Mouse (Mus musculus): ENCODE data around the gene Gm765. TPM values are rescaled to one million over a fixed set of nuclear protein-coding genes. Genes with fewer than 3 reads are reported as not detected.

Gm765 gene
- polyA plus RNA-seq (2012; rRNA removed): 0.09 TPM in 1 of 2 replicates, not detected in the other

DNA sequence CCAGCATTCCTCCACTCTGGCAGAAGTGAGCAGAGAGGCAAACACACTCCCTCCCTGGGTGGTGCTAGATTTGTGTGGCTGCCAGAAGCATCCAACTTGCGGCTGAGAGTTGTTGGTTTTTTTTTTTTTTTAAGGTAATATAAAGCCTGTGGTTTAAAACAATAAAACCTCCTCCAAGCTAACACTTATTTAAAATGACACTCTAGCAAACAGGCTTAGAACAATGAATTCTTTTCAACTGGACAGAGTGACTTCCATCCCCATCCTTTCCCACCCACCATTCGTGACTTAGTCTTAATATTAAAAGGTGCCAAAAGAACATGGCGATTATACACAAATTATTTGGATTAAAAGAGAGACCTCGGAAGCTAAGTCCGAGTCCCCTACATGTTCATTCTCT is at the start of gene Gm765:
Gm765 (minus strand) TSS at position 101 of the 400 bp plus-strand sequence.
- Histone ChIP-seq H3K4me1 (ENCODE audit: control insufficient read depth, insufficient read depth, low read length) (no peaks in the 10 kb centered on the region), H3K4me3 (ENCODE audit: control insufficient read depth, low read depth, low read length) (no peak within 1 kb of the TSS), H3K27ac (ENCODE audit: control insufficient read depth, insufficient read depth, low read depth, low read length) (no peak within 1 kb of the TSS), H3K36me3 (ENCODE audit: control insufficient read depth, insufficient read depth, low read length) (no peaks in the 10 kb centered on the region), H3K27me3 (ENCODE audit: control insufficient read depth, insufficient read depth, low read length) (no peaks in the 10 kb centered on the region)
- TF ChIP-seq POLR2A (IDR thresholded peaks at IDR 0.05; ENCODE audit: control insufficient read depth, low read depth, low read length) (no peak), CTCF (IDR thresholded peaks at IDR 0.05; ENCODE audit: control insufficient read depth, insufficient read depth, insufficient replicate concordance, low read depth, low read length) (no peak)

DNA sequence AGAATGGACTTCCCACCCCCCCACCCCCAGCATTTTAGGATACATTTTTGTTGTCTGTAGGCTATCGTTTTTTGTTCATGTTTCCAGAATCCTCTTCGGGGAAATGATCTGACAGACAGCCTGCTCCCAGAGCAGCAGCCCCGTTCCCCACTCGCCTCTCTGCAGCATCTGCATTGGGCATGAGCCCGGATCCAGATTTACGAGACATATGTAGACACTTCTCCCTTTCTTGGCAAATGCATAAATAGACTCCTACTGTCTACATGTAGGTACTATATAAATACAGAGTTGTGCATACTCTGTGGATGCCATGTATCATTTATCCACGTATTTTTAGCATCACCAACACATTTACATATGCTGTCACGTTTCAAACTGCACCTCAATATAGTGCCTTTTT is 42.9 kb upstream of the Gm765 start:
- Histone ChIP-seq H3K27ac (ENCODE audit: control insufficient read depth, insufficient read depth, low read depth, low read length) (no peak overlapping the region), H3K4me1 (ENCODE audit: control insufficient read depth, insufficient read depth, low read length) (no peaks in the 10 kb centered on the region), H3K36me3 (ENCODE audit: control insufficient read depth, insufficient read depth, low read length) (no peaks in the 10 kb centered on the region), H3K4me3 (ENCODE audit: control insufficient read depth, low read depth, low read length) (no peak overlapping the region), H3K27me3 (ENCODE audit: control insufficient read depth, insufficient read depth, low read length) (no peaks in the 10 kb centered on the region)
- no peak for TF ChIP-seq POLR2A (IDR thresholded peaks at IDR 0.05; ENCODE audit: control insufficient read depth, low read depth, low read length)
- TF ChIP-seq CTCF (IDR thresholded peaks at IDR 0.05; ENCODE audit: control insufficient read depth, insufficient read depth, insufficient replicate concordance, low read depth, low read length): no peak

DNA sequence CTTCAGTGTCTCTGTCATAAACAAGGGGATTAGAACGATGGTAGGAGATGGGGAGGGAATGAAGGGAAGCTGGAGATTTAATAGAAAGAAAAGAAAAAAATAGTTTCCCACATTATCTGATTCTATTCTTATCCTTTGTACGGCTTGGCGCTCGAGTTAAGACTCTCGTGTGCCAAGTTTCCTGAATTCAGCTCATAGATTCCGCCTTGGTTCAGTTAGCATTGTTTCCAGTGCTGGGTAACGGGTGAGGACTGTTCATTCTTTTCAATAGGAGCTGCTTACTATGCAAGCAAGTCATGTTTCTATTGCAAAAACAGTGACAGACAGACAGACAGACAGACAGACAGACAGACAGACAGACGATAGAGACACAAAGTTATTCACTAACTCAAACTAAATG is 41.9 kb upstream of the Gm765 start:
- Histone ChIP-seq H3K27me3 (ENCODE audit: control insufficient read depth, insufficient read depth, low read length) (no peaks in the 10 kb centered on the region), H3K27ac (ENCODE audit: control insufficient read depth, insufficient read depth, low read depth, low read length) (no peak overlapping the region)
- no peak for TF ChIP-seq POLR2A (IDR thresholded peaks at IDR 0.05; ENCODE audit: control insufficient read depth, low read depth, low read length)
- TF ChIP-seq CTCF (IDR thresholded peaks at IDR 0.05; ENCODE audit: control insufficient read depth, insufficient read depth, insufficient replicate concordance, low read depth, low read length): no peak

DNA sequence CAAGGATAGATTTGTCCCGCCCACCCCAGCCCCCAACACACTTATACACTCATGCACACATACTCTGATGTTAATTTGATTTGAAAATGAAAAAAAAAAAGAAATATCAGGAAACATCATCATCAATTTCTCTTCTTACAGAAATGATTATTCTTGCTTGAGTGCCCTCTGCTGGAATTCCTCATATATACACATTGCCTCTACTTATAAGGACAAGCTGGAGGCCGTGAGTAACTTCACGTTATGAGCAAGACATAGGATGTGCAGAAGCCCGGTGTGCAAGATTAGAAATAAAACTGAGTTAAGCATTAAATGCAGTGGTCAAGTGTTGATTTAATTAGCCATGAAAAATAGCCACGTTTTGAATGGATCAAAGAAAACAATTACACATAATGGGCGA is 40.9 kb upstream of the Gm765 start:
- no peak for TF ChIP-seq POLR2A (IDR thresholded peaks at IDR 0.05; ENCODE audit: control insufficient read depth, low read depth, low read length)
- TF ChIP-seq CTCF (IDR thresholded peaks at IDR 0.05; ENCODE audit: control insufficient read depth, insufficient read depth, insufficient replicate concordance, low read depth, low read length): no peak
- Histone ChIP-seq H3K4me3 (ENCODE audit: control insufficient read depth, low read depth, low read length) (no peak overlapping the region), H3K4me1 (ENCODE audit: control insufficient read depth, insufficient read depth, low read length) (no peaks in the 10 kb centered on the region), H3K27ac (ENCODE audit: control insufficient read depth, insufficient read depth, low read depth, low read length) (no peak overlapping the region), H3K27me3 (ENCODE audit: control insufficient read depth, insufficient read depth, low read length) (no peaks in the 10 kb centered on the region), H3K36me3 (ENCODE audit: control insufficient read depth, insufficient read depth, low read length) (no peaks in the 10 kb centered on the region)

More for the DNA sequence above, 41.9 kb upstream of the Gm765 start:
- no peak overlapping the region for H3K4me3 ChIP-seq (ENCODE audit: control insufficient read depth, low read depth, low read length)
- no peaks in the 10 kb centered on the region for H3K4me1 ChIP-seq (ENCODE audit: control insufficient read depth, insufficient read depth, low read length)
- no peaks in the 10 kb centered on the region for H3K36me3 ChIP-seq (ENCODE audit: control insufficient read depth, insufficient read depth, low read length)

DNA sequence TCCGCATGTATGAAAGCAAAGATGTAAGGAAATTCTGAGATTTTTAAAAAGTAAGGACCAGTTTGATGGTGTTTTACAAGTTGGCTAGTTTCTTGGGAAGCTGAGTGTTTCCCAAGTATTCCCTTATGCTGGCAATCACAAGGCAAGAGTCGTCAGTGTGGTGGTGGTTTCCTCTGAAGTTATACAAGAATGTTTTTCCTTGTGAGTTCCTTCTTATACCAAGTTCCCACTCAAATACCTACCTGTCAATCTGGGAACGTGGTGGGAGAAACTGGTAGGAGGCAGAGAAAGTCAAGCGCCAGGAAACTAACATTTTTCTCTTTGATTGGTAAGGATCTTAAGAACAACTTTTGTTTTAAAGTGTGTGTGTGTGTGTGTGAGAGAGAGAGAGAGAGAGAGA is 23.6 kb upstream of the Gm765 start:
- H3K36me3 ChIP-seq (ENCODE audit: control insufficient read depth, insufficient read depth, low read length): no peaks in the 10 kb centered on the region
- H3K27ac ChIP-seq (ENCODE audit: control insufficient read depth, insufficient read depth, low read depth, low read length): no peak overlapping the region
- H3K4me3 ChIP-seq (ENCODE audit: control insufficient read depth, low read depth, low read length): no peak overlapping the region
- H3K27me3 ChIP-seq (ENCODE audit: control insufficient read depth, insufficient read depth, low read length): no peaks in the 10 kb centered on the region
- no peaks in the 10 kb centered on the region for H3K4me1 ChIP-seq (ENCODE audit: control insufficient read depth, insufficient read depth, low read length)
- TF ChIP-seq CTCF (IDR thresholded peaks at IDR 0.05; ENCODE audit: control insufficient read depth, insufficient read depth, insufficient replicate concordance, low read depth, low read length) (no peak), POLR2A (IDR thresholded peaks at IDR 0.05; ENCODE audit: control insufficient read depth, low read depth, low read length) (no peak)

DNA sequence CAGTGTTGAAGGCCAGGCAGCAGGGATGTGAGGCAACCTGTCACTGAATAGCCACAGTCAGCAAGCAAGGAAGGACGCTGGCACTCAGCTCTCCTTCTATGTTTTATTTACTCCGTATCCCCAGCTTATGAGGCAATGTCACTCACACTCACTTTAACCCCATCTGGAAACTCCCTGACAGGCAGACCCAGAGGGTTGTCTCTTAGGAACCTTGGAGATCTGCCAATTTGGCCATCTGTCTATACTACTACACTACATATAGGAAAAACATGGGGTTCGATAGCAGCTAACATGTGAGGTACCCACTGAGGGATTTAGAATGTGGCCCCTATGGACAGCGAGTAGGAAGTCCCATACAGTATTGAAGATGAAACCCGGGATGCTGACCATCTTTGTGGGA is 12.7 kb upstream of the Gm765 start:
- Histone ChIP-seq H3K4me1 (ENCODE audit: control insufficient read depth, insufficient read depth, low read length) (no peaks in the 10 kb centered on the region), H3K27me3 (ENCODE audit: control insufficient read depth, insufficient read depth, low read length) (no peaks in the 10 kb centered on the region), H3K36me3 (ENCODE audit: control insufficient read depth, insufficient read depth, low read length) (no peaks in the 10 kb centered on the region), H3K27ac (ENCODE audit: control insufficient read depth, insufficient read depth, low read depth, low read length) (no peak overlapping the region), H3K4me3 (ENCODE audit: control insufficient read depth, low read depth, low read length) (no peak overlapping the region)
- TF ChIP-seq POLR2A (IDR thresholded peaks at IDR 0.05; ENCODE audit: control insufficient read depth, low read depth, low read length) (no peak), CTCF (IDR thresholded peaks at IDR 0.05; ENCODE audit: control insufficient read depth, insufficient read depth, insufficient replicate concordance, low read depth, low read length) (no peak)

DNA sequence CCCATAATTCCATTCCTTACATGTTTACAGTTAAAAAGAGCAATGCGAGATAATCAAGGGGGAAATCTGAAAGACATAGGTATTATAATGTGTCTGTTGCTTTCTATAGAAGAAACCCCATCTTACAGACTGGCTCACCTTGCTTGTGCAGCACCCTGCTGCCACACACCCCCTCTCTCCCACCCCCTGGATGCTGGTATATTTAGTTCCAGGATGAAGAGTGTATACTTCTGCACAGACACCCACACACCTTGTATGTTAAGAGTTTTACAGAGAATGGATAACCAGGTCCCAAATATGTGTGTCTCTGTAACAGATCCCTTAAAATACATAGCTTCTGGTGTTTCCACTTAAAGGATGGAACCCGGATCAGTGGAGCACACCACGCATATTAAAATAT is 10.7 kb upstream of the Gm765 start:
- Histone ChIP-seq H3K27me3 (ENCODE audit: control insufficient read depth, insufficient read depth, low read length) (no peaks in the 10 kb centered on the region), H3K4me1 (ENCODE audit: control insufficient read depth, insufficient read depth, low read length) (no peaks in the 10 kb centered on the region), H3K36me3 (ENCODE audit: control insufficient read depth, insufficient read depth, low read length) (no peaks in the 10 kb centered on the region), H3K27ac (ENCODE audit: control insufficient read depth, insufficient read depth, low read depth, low read length) (no peak overlapping the region), H3K4me3 (ENCODE audit: control insufficient read depth, low read depth, low read length) (no peak overlapping the region)
- TF ChIP-seq CTCF (IDR thresholded peaks at IDR 0.05; ENCODE audit: control insufficient read depth, insufficient read depth, insufficient replicate concordance, low read depth, low read length) (no peak), POLR2A (IDR thresholded peaks at IDR 0.05; ENCODE audit: control insufficient read depth, low read depth, low read length) (no peak)

DNA sequence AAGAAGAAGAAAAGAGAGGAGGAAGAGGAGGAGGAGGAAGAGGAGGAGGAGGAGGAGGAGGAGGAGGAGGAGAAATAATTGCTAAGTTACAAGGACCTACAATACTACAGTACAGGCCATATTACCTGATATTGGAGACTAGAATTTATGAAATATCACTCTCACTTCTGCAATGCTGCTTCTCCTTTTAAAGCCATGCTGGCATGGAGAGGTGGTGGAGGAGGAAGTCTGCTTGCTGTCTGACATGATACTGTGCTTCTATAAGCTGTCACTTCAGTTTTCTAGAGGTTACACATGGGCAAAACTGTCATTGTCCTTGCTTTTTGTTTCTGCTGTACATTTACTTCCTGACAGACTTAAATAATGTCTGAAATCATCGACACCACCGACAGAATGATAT is 9.8 kb downstream of the Gm765 start:
- TF ChIP-seq CTCF (IDR thresholded peaks at IDR 0.05; ENCODE audit: control insufficient read depth, insufficient read depth, insufficient replicate concordance, low read depth, low read length): no peak
- no peak for TF ChIP-seq POLR2A (IDR thresholded peaks at IDR 0.05; ENCODE audit: control insufficient read depth, low read depth, low read length)
- H3K36me3 ChIP-seq (ENCODE audit: control insufficient read depth, insufficient read depth, low read length): no peaks in the 10 kb centered on the region
- no peaks in the 10 kb centered on the region for H3K4me1 ChIP-seq (ENCODE audit: control insufficient read depth, insufficient read depth, low read length)
- H3K27ac ChIP-seq (ENCODE audit: control insufficient read depth, insufficient read depth, low read depth, low read length): no peak overlapping the region
- no peak overlapping the region for H3K4me3 ChIP-seq (ENCODE audit: control insufficient read depth, low read depth, low read length)
- H3K27me3 ChIP-seq (ENCODE audit: control insufficient read depth, insufficient read depth, low read length): no peaks in the 10 kb centered on the region
